Mouse (Mus musculus): Measurements from ENCODE around the gene Hes1. TPM values are rescaled to one million over a fixed set of nuclear protein-coding genes. Genes with fewer than 3 reads are reported as not detected.

The Hes1 gene
- polyA plus RNA-seq, 1 experiment from 2014 or later: 19.7 TPM

- Histone ChIP-seq H3K4me2 (replicated peaks) (no peak overlapping the region), H3K9ac (replicated peaks) (no peak overlapping the region), H3K4me1 (replicated peaks) (peaks cover 8% of the 10 kb centered on the region; the same call in 1 of the 2 replicates), H3K9me3 (no peaks in the 10 kb centered on the region), H3K36me3 (no peaks in the 10 kb centered on the region), H3K27me3 (peaks cover 75% of the 10 kb centered on the region), H3K4me3 (replicated peaks) (no peak overlapping the region), H3K27ac (no peak overlapping the region)
- 76% methylated on average over 4 of the region's 4 CpGs for WGBS
- ATAC-seq: no peak
Measured at GRCm38 (mm10) chr16:30054541-30054940, 9.6 kb upstream of the Hes1 start.

GRCm38 (mm10) chr16:30055361-30055889, 8.8 kb upstream of the Hes1 start:
- peaks cover 81% of the 10 kb centered on the region for H3K27me3 ChIP-seq
- H3K4me2 ChIP-seq (replicated peaks): no peak overlapping the region
- H3K4me1 ChIP-seq (replicated peaks): peaks cover 14% of the 10 kb centered on the region
- no peaks in the 10 kb centered on the region for H3K9me3 ChIP-seq
- no peak overlapping the region for H3K4me3 ChIP-seq (replicated peaks)
- no peaks in the 10 kb centered on the region for H3K36me3 ChIP-seq
- no peak overlapping the region for H3K27ac ChIP-seq
- WGBS: 76% methylated on average over 10 of the region's 10 CpGs
- ATAC-seq: no peak
- no peak overlapping the region for H3K9ac ChIP-seq (replicated peaks)

GRCm38 (mm10) chr16:30055927-30056326, 8.3 kb upstream of the Hes1 start:
- Histone ChIP-seq H3K36me3 (no peaks in the 10 kb centered on the region), H3K9ac (replicated peaks) (no peak overlapping the region), H3K4me3 (replicated peaks) (no peak overlapping the region), H3K9me3 (no peaks in the 10 kb centered on the region), H3K27ac (no peak overlapping the region), H3K27me3 (peaks cover 85% of the 10 kb centered on the region), H3K4me1 (replicated peaks) (peaks cover 18% of the 10 kb centered on the region), H3K4me2 (replicated peaks) (no peak overlapping the region)
- ATAC-seq: no peak
- 76% methylated on average over 7 of the region's 7 CpGs for WGBS

- 68% methylated on average over 2 of the region's 2 CpGs for WGBS
- Histone ChIP-seq H3K4me1 (replicated peaks) (peaks cover 18% of the 10 kb centered on the region), H3K27me3 (peaks cover 90% of the 10 kb centered on the region), H3K4me2 (replicated peaks) (no peak overlapping the region), H3K27ac (no peak overlapping the region), H3K9me3 (no peaks in the 10 kb centered on the region), H3K36me3 (no peaks in the 10 kb centered on the region), H3K9ac (replicated peaks) (no peak overlapping the region), H3K4me3 (replicated peaks) (no peak overlapping the region)
- ATAC-seq: no peak
Measured at GRCm38 (mm10) chr16:30056906-30057305, 7.3 kb upstream of the Hes1 start.

GRCm38 (mm10) chr16:30058974-30059717, 5.0 kb upstream of the Hes1 start:
- Histone ChIP-seq H3K9ac (replicated peaks) (no peak overlapping the region), H3K36me3 (no peaks in the 10 kb centered on the region), H3K4me1 (replicated peaks) (peaks cover 32% of the 10 kb centered on the region), H3K4me2 (replicated peaks) (no peak overlapping the region), H3K27ac (no peak overlapping the region), H3K9me3 (no peaks in the 10 kb centered on the region), H3K27me3 (peaks cover 84% of the 10 kb centered on the region), H3K4me3 (replicated peaks) (no peak overlapping the region)
- 21% methylated on average over 9 of the region's 9 CpGs for WGBS
- 0 out of 2 replicates have a peak, but pooled peaks have one; percentile 7 for ATAC-seq

GRCm38 (mm10) chr16:30060412-30060811, 3.8 kb upstream of the Hes1 start:
- Histone ChIP-seq H3K4me3 (replicated peaks) (no peak overlapping the region), H3K9ac (replicated peaks) (no peak overlapping the region), H3K4me2 (replicated peaks) (no peak overlapping the region), H3K27ac (no peak overlapping the region), H3K27me3 (peaks cover 82% of the 10 kb centered on the region), H3K36me3 (no peaks in the 10 kb centered on the region), H3K9me3 (no peaks in the 10 kb centered on the region), H3K4me1 (replicated peaks) (peaks cover 42% of the 10 kb centered on the region)
- 14% methylated on average over 8 of the region's 8 CpGs for WGBS
- ATAC-seq: no peak

GRCm38 (mm10) chr16:30062242-30063030, 1.7 kb upstream of the Hes1 start:
- Histone ChIP-seq H3K4me1 (replicated peaks) (peaks cover 61% of the 10 kb centered on the region), H3K27ac (peak overlapping the region; percentile 85; the same call in 1 of the 2 replicates), H3K36me3 (no peaks in the 10 kb centered on the region), H3K9me3 (no peaks in the 10 kb centered on the region), H3K4me2 (replicated peaks) (peak overlapping the region; percentile 99), H3K9ac (replicated peaks) (peak overlapping the region; percentile 76), H3K27me3 (peaks cover 80% of the 10 kb centered on the region), H3K4me3 (replicated peaks) (peak overlapping the region; percentile 65)
- 16% methylated on average over 12 of the region's 12 CpGs for WGBS
- no peak for ATAC-seq

GRCm38 (mm10) chr16:30063121-30063881, 883 bp upstream of the Hes1 start:
- Histone ChIP-seq H3K9ac (replicated peaks) (peak overlapping the region; percentile 76), H3K36me3 (no peaks in the 10 kb centered on the region), H3K9me3 (no peaks in the 10 kb centered on the region), H3K4me2 (replicated peaks) (peak overlapping the region; percentile 99), H3K4me3 (replicated peaks) (peak overlapping the region; percentile 65), H3K27ac (peak overlapping the region; percentile 85), H3K27me3 (peaks cover 77% of the 10 kb centered on the region), H3K4me1 (replicated peaks) (peaks cover 66% of the 10 kb centered on the region)
- whole genome bisulfite sequencing: 0% methylated on average over 67 of the region's 82 CpGs
- ATAC-seq: peak; percentile 67

- Histone ChIP-seq H3K4me2 (replicated peaks) (peak overlapping the region; percentile 99), H3K27ac (peak overlapping the region; percentile 85), H3K27me3 (peaks cover 71% of the 10 kb centered on the region), H3K4me1 (replicated peaks) (peaks cover 68% of the 10 kb centered on the region), H3K36me3 (no peaks in the 10 kb centered on the region), H3K4me3 (replicated peaks) (peak overlapping the region; percentile 65), H3K9ac (replicated peaks) (peak overlapping the region; percentile 76), H3K9me3 (no peaks in the 10 kb centered on the region)
- ATAC-seq: no peak
- under 1% methylated on average over 8 of the region's 8 CpGs for WGBS
Measured at GRCm38 (mm10) chr16:30064613-30065012, 429 bp downstream of the Hes1 start.

GRCm38 (mm10) chr16:30065077-30065476, 893 bp downstream of the Hes1 start:
- WGBS: 0% methylated on average over 21 of the region's 21 CpGs
- no peaks in the 10 kb centered on the region for H3K36me3 ChIP-seq
- H3K4me2 ChIP-seq (replicated peaks): peak overlapping the region; percentile 99
- H3K4me1 ChIP-seq (replicated peaks): peaks cover 71% of the 10 kb centered on the region
- H3K27me3 ChIP-seq: peaks cover 68% of the 10 kb centered on the region
- H3K9ac ChIP-seq (replicated peaks): peak overlapping the region; percentile 70; the same call in 1 of the 2 replicates
- peak overlapping the region; percentile 65 for H3K4me3 ChIP-seq (replicated peaks)
- 0 out of 2 replicates have a peak overlapping the region, but pooled peaks have one; percentile 70 for H3K27ac ChIP-seq
- H3K9me3 ChIP-seq: no peaks in the 10 kb centered on the region
- peak; percentile 49 for ATAC-seq

GRCm38 (mm10) chr16:30065537-30066183, 1.5 kb downstream of the Hes1 start:
- peak overlapping the region; percentile 70 for H3K9ac ChIP-seq (replicated peaks)
- no peak for ATAC-seq
- H3K27me3 ChIP-seq: peaks cover 65% of the 10 kb centered on the region
- under 1% methylated on average over 21 of the region's 21 CpGs for WGBS
- H3K36me3 ChIP-seq: no peaks in the 10 kb centered on the region
- peaks cover 71% of the 10 kb centered on the region for H3K4me1 ChIP-seq (replicated peaks)
- peak overlapping the region; percentile 99 for H3K4me2 ChIP-seq (replicated peaks)
- peak overlapping the region; percentile 70 for H3K27ac ChIP-seq
- H3K9me3 ChIP-seq: no peaks in the 10 kb centered on the region
- peak overlapping the region; percentile 65 for H3K4me3 ChIP-seq (replicated peaks)
